Mouse (Mus musculus): ENCODE data around the gene Ggt1. TPM values are rescaled to one million over a fixed set of nuclear protein-coding genes. Genes with fewer than 3 reads are reported as not detected.

Gene Ggt1
- 1.3 and 2.1 TPM in 2 replicates for total RNA-seq (2012; rRNA removed)
- total RNA-seq (2014; rRNA removed): 0.68 and 1.3 TPM in 2 replicates
- polyA plus RNA-seq (2012; ENCODE audit: insufficient read length, low read depth): 2.0 and 3.8 TPM in 2 replicates

DNA sequence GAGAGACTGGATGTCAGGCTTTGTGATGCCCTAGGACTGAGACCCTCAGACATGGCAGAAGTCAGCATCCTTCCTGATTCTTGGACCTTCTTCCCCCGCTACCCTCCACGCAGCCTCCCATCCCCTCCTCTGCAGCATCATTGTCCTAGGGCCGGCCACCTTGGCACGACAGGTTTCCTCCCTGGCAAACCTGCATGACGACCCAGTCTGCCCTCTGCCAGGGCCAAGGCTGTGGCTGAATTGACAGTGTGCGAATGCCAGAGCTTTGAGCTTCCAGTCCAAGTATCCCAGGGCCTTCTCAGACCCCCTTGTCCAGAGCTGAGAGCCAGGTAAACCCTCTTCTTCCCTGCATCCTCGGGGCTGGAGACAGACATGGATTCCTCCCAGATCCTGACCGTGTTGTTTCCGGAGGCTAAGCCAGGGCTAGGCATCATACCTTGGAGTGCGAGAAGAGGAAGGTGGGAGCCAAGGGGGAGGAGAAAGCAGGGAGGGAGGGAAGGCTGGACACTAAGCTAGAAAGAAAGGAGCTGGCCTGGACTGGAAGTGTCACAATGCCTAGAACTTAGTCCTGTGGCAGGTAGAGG, at the start of gene Ggt1:
Gene Ggt1 (plus strand): TSS at position 534 of the 584 bp plus-strand sequence.
- H3K27ac ChIP-seq (ENCODE audit: insufficient read depth, low read depth): no peak within 1 kb of the TSS
- no peaks in the 10 kb centered on the region for H3K36me3 ChIP-seq (replicated peaks in 1 of 2; ENCODE audit: control insufficient read depth in 1 of 2, insufficient read depth in 1 of 2, low read length in 1 of 2)
- no peaks in the 10 kb centered on the region for H3K79me2 ChIP-seq (replicated peaks; ENCODE audit: control insufficient read depth, extremely low read depth, insufficient read depth, poor library complexity, severe bottlenecking)
- no peak within 1 kb of the TSS for H3K9ac ChIP-seq (ENCODE audit: insufficient read depth, low read depth)
- dilution Hi-C loops (cut with MboI; ENCODE audit: extremely low pct_ligation_motif_present, extremely low pct_unique_long_range_greater_than_20kb, low sequenced_read_pairs): no loop called here
- no peak within 1 kb of the TSS for H3K4me2 ChIP-seq (ENCODE audit: insufficient read depth, low read depth, poor library complexity, severe bottlenecking)
- TF ChIP-seq MEF2A (IDR thresholded peaks at IDR 0.05; ENCODE audit: borderline replicate concordance, low read depth, low read length): no peak
- no peak for TF ChIP-seq POLR2AphosphoS2 (IDR thresholded peaks at IDR 0.05; ENCODE audit: low read depth, low read length)
- TF ChIP-seq POLR2A (IDR thresholded peaks at IDR 0.05; ENCODE audit: low read depth, low read length): no peak
- TF ChIP-seq MAFK (IDR thresholded peaks at IDR 0.05; ENCODE audit: insufficient replicate concordance, low read length): no peak
- TF ChIP-seq HCFC1 (IDR thresholded peaks at IDR 0.05; ENCODE audit: low read depth, low read length): no peak
- H3K4me1 ChIP-seq (ENCODE audit: control insufficient read depth in 1 of 2, insufficient read depth in 2 of 2): peaks cover 16 to 38% of the 10 kb centered on the region in 2 experiments
- H3K9me3 ChIP-seq (replicated peaks; ENCODE audit: low read length): no peaks in the 10 kb centered on the region
- DNase-seq (ENCODE audit: extremely low read depth): no peak
- in situ Hi-C loops (cut with MboI; ENCODE audit: low pct_ligation_motif_present, low pct_unique_long_range_greater_than_20kb, low sequenced_read_pairs): no loop called here
- peaks cover 20% of the 10 kb centered on the region for H3K27me3 ChIP-seq (replicated peaks)
- no peak within 1 kb of the TSS for H3K4me3 ChIP-seq (replicated peaks in 1 of 3; ENCODE audit: low read depth in 2 of 3, low read length in 2 of 3, poor library complexity in 1 of 3)

DNA sequence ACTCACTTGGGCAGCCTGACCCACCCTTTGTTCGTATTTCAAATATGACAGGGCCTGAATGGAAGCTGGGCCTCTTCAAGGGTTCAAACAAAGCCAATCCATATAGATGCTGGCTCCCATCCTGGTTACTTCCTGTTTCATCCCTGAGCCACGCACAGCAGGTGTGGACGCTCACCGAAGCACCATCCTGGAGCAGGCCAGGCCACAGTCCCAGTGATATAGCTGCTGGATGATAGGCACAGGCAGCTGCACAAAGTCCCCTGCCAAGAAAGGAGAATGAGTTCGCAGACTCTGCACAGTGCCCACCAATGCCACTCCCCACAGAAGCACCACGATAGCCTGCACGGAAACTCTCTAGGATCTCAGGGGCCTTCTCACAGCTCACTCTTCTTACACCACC, 49.5 kb upstream of the Ggt1 start:
- H3K27ac ChIP-seq (ENCODE audit: insufficient read depth, low read depth): no peak overlapping the region
- TF ChIP-seq PAX5 (IDR thresholded peaks at IDR 0.05; ENCODE audit: low read length) (no peak), SIN3A (IDR thresholded peaks at IDR 0.05; ENCODE audit: low read length) (no peak), USF2 (conservative IDR thresholded peaks at IDR 0.05; ENCODE audit: low read depth, low read length) (no peak), MEF2A (IDR thresholded peaks at IDR 0.05; ENCODE audit: borderline replicate concordance, low read depth, low read length) (no peak), ELF1 (IDR thresholded peaks at IDR 0.05; ENCODE audit: low read depth, low read length) (no peak)
- no peak overlapping the region for H3K9ac ChIP-seq (ENCODE audit: insufficient read depth, low read depth)
- DNase-seq (ENCODE audit: extremely low read depth): no peak
- no peak overlapping the region for H3K4me2 ChIP-seq (ENCODE audit: insufficient read depth, low read depth, poor library complexity, severe bottlenecking)
- in situ Hi-C loops (cut with MboI; ENCODE audit: low pct_ligation_motif_present, low pct_unique_long_range_greater_than_20kb, low sequenced_read_pairs) (no loop called here), dilution Hi-C loops (cut with MboI; ENCODE audit: extremely low pct_ligation_motif_present, extremely low pct_unique_long_range_greater_than_20kb, low sequenced_read_pairs) (no loop called here)
- no peaks in the 10 kb centered on the region for H3K27me3 ChIP-seq (replicated peaks)
- H3K4me1 ChIP-seq (ENCODE audit: control insufficient read depth in 1 of 2, insufficient read depth in 2 of 2): peaks cover 15 to 50% of the 10 kb centered on the region in 2 experiments
- peaks cover 48 to 65% of the 10 kb centered on the region in 2 experiments for H3K36me3 ChIP-seq (replicated peaks in 1 of 2; ENCODE audit: control insufficient read depth in 1 of 2, insufficient read depth in 1 of 2, low read length in 1 of 2)
- no peaks in the 10 kb centered on the region; the same call in 1 of the 2 replicates for H3K79me2 ChIP-seq (replicated peaks; ENCODE audit: control insufficient read depth, extremely low read depth, insufficient read depth, poor library complexity, severe bottlenecking)
- no peak overlapping the region for H3K4me3 ChIP-seq (replicated peaks in 1 of 3; ENCODE audit: low read depth in 2 of 3, low read length in 2 of 3, poor library complexity in 1 of 3)
- H3K9me3 ChIP-seq (replicated peaks; ENCODE audit: low read length): no peaks in the 10 kb centered on the region

DNA sequence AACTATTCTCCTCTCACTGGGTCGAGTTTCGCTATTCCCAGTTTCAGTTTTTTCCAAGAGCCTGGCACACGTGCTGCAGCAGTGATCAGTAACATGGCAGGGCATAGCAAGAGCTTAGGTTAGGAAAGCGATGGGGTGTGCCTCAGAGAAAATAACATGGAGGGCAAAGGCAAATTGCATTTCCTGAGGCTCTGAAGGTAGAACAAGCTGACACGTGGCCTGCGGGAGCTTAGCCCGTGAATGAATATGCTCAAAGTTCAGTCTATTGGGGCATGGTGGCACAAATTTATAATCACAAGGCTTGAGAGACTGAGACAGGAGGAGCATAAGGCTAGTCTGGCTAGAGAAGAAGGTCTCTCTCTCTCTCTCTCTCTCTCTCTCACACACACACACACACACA, 48.6 kb upstream of the Ggt1 start:
- H3K79me2 ChIP-seq (replicated peaks; ENCODE audit: control insufficient read depth, extremely low read depth, insufficient read depth, poor library complexity, severe bottlenecking): no peaks in the 10 kb centered on the region; the same call in 1 of the 2 replicates
- H3K4me1 ChIP-seq (ENCODE audit: control insufficient read depth in 1 of 2, insufficient read depth in 2 of 2): peaks cover 10 to 50% of the 10 kb centered on the region in 2 experiments
- no peaks in the 10 kb centered on the region for H3K27me3 ChIP-seq (replicated peaks)
- no peak overlapping the region for H3K4me3 ChIP-seq (replicated peaks in 1 of 3; ENCODE audit: low read depth in 2 of 3, low read length in 2 of 3, poor library complexity in 1 of 3)
- in situ Hi-C loops (cut with MboI; ENCODE audit: low pct_ligation_motif_present, low pct_unique_long_range_greater_than_20kb, low sequenced_read_pairs) (no loop called here), dilution Hi-C loops (cut with MboI; ENCODE audit: extremely low pct_ligation_motif_present, extremely low pct_unique_long_range_greater_than_20kb, low sequenced_read_pairs) (no loop called here)
- H3K27ac ChIP-seq (ENCODE audit: insufficient read depth, low read depth): no peak overlapping the region
- no peak overlapping the region for H3K9ac ChIP-seq (ENCODE audit: insufficient read depth, low read depth)
- H3K36me3 ChIP-seq (replicated peaks in 1 of 2; ENCODE audit: control insufficient read depth in 1 of 2, insufficient read depth in 1 of 2, low read length in 1 of 2): peaks cover 42 to 56% of the 10 kb centered on the region in 2 experiments
- no peak for DNase-seq (ENCODE audit: extremely low read depth)
- H3K9me3 ChIP-seq (replicated peaks; ENCODE audit: low read length): no peaks in the 10 kb centered on the region
- H3K4me2 ChIP-seq (ENCODE audit: insufficient read depth, low read depth, poor library complexity, severe bottlenecking): no peak overlapping the region
- TF ChIP-seq ZC3H11A (IDR thresholded peaks at IDR 0.05; ENCODE audit: low read depth, low read length) (no peak), NELFE (IDR thresholded peaks at IDR 0.05; ENCODE audit: low read depth, low read length) (no peak), USF1 (IDR thresholded peaks at IDR 0.05; ENCODE audit: low read depth, low read length) (no peak), ZMIZ1 (IDR thresholded peaks at IDR 0.05; ENCODE audit: low read depth, low read length) (no peak), CHD2 (IDR thresholded peaks at IDR 0.05; ENCODE audit: low read length) (no peak), ELF1 (IDR thresholded peaks at IDR 0.05; ENCODE audit: low read depth, low read length) (no peak), GABPA (IDR thresholded peaks at IDR 0.05; ENCODE audit: insufficient replicate concordance, low read depth, low read length) (no peak), POLR2A (IDR thresholded peaks at IDR 0.05; ENCODE audit: low read depth, low read length) (no peak), BHLHE40 (IDR thresholded peaks at IDR 0.05; ENCODE audit: low read depth, low read length) (no peak)
